In genomic region chr11:119186989-119187799, GRCm38 (mm10) we compare ENCODE assay signal across 8 mouse cellular contexts. TPM values are rescaled to one million over a fixed set of nuclear protein-coding genes. Genes with fewer than 3 reads are reported as not detected.
DNase-seq lines count a peak whose midpoint lies in the region; ATAC-seq and TF ChIP-seq lines count a peak whose summit lies in the region.

No protein-coding gene starts in this region.

- no peaks in the 10 kb centered on the region for H3K9me3 ChIP-seq in hindbrain, postnatal 0 days (ENCODE audit: low read length)
- no peaks in the 10 kb centered on the region for H3K9me3 ChIP-seq in midbrain, embryonic 12.5 days

- H3K4me2 ChIP-seq in hindbrain, postnatal 0 days (ENCODE audit: low read depth, low read length) = no peak overlapping the region
- H3K4me2 ChIP-seq in midbrain, embryonic 12.5 days (replicated peaks) = no peak overlapping the region

- peak; percentile 87 for TF ChIP-seq CTCF in hindbrain, postnatal 0 days (IDR thresholded peaks at IDR 0.05; ENCODE audit: low read depth)

- 45% methylated on average over 25 of the region's 25 CpGs for WGBS in hindbrain, postnatal 0 days
- WGBS in midbrain, embryonic 12.5 days = 49% methylated on average over 25 of the region's 25 CpGs

- no peaks in the 10 kb centered on the region for H3K27me3 ChIP-seq in hindbrain, postnatal 0 days (ENCODE audit: insufficient read depth, low read length)
- no peaks in the 10 kb centered on the region for H3K27me3 ChIP-seq in midbrain, embryonic 12.5 days

- no peak overlapping the region; the same call in 1 of the 2 replicates for H3K27ac ChIP-seq in hindbrain, postnatal 0 days
- H3K27ac ChIP-seq in midbrain, embryonic 12.5 days (replicated peaks) = no peak overlapping the region; the same call in 1 of the 2 replicates

- peak; percentile 56 for DNase-seq in layer of hippocampus, adult 11-12 months (ENCODE audit: low spot score)
- no peak for DNase-seq in layer of hippocampus, adult 9-10 months (ENCODE audit: low spot score)
- DNase-seq in cerebellum, adult 9-10 months = peak; percentile 69
- DNase-seq in hindbrain, postnatal 0 days (ENCODE audit: low spot score) = peak; percentile 93
- peak; percentile 60 to 61 for DNase-seq in left cerebral cortex, postnatal 25 days (ENCODE audit: low spot score in 2 of 2)
- peak; percentile 40 for DNase-seq in spleen, adult 12 weeks (ENCODE audit: low spot score)

- no peak overlapping the region for H3K4me3 ChIP-seq in hindbrain, postnatal 0 days (ENCODE audit: low read length)
- H3K4me3 ChIP-seq in midbrain, embryonic 12.5 days = no peak overlapping the region

- ATAC-seq in frontal cortex, adult (ENCODE audit: low TSS enrichment) = 0 out of 2 replicates have a peak, but pooled peaks have one; percentile 20
- ATAC-seq in hindbrain, postnatal 0 days = peak; percentile 73
- ATAC-seq in midbrain, embryonic 12.5 days (ENCODE audit: low FRiP score, low read depth) = 0 out of 2 replicates have a peak, but pooled peaks have one; percentile 46

- intact Hi-C loops in left cerebral cortex, postnatal 25 days (cut with DNase I) = loop anchor here (5.0 kb wide), 1 partner anchor 75 kb away; no protein-coding TSS in a partner anchor

- H3K36me3 ChIP-seq in hindbrain, postnatal 0 days (ENCODE audit: insufficient read depth, low read length) = no peaks in the 10 kb centered on the region
- H3K36me3 ChIP-seq in midbrain, embryonic 12.5 days = no peaks in the 10 kb centered on the region

- 0 out of 2 replicates have a peak overlapping the region, but pooled peaks have one; percentile 10 for H3K9ac ChIP-seq in hindbrain, postnatal 0 days (replicated peaks; ENCODE audit: low read length)
- no peak overlapping the region for H3K9ac ChIP-seq in midbrain, embryonic 12.5 days (replicated peaks)

- H3K4me1 ChIP-seq in hindbrain, postnatal 0 days (ENCODE audit: insufficient read depth, low read length) = peaks cover 13% of the 10 kb centered on the region
- H3K4me1 ChIP-seq in midbrain, embryonic 12.5 days = peaks cover 58% of the 10 kb centered on the region

RNA-seq across cellular contexts. Expression of gene Tbc1d16, which starts 41.1 kb away (rescaled TPM):
- total RNA-seq in hindbrain, postnatal 0 days (2014; rRNA removed) = 161 and 182 TPM in 2 replicates
- polyA plus RNA-seq in hindbrain, postnatal 0 days (2015; fragmentation: Nextera tagmentation; extraction: Ambion mirVana) = 42.1 and 43.9 TPM in 2 replicates
- 10 to 100 TPM; 32.1 to 40.9 TPM for total RNA-seq in left cerebral cortex, postnatal 25 days (2021)
- polyA plus RNA-seq in midbrain, embryonic 12.5 days (2016; fragmentation: Nextera tagmentation; extraction: Ambion mirVana) = 30.9 and 35.1 TPM in 2 replicates

RNA-seq across cellular contexts. Expression of gene Ccdc40, which starts 41.2 kb away (rescaled TPM):
- total RNA-seq in hindbrain, postnatal 0 days (2014; rRNA removed) = 11.5 and 12.5 TPM in 2 replicates
- polyA plus RNA-seq in hindbrain, postnatal 0 days (2015; fragmentation: Nextera tagmentation; extraction: Ambion mirVana) = 9.7 and 10.3 TPM in 2 replicates
- total RNA-seq in left cerebral cortex, postnatal 25 days (2021) = 1 to 10 TPM in 1 of 2 experiments, under 1 TPM in 1; 0.98 to 1.4 TPM
- polyA plus RNA-seq in midbrain, embryonic 12.5 days (2016; fragmentation: Nextera tagmentation; extraction: Ambion mirVana) = 18.6 and 24.1 TPM in 2 replicates

Comparison
In these comparisons a context has a peak if more than half of its experiments do, and no peak if none do; other contexts are left out.
1. ATAC-seq: peak in every context shown above with its lines; median percentile 73 in hindbrain, postnatal 0 days; 46 in midbrain, embryonic 12.5 days; 20 in frontal cortex, adult.